Mouse (Mus musculus) regulatory T cell (primary cell): ENCODE data around the gene Tatdn2.

Source experiments
- in situ Hi-C: fragments of 300-600 bp; cut with MboI, MseI; formaldehyde crosslinking; loops from one replicate; pipeline ENCODE4 v1.15.1; 2025; ENCODE audit warnings: high pct_unique_total_duplicates

Tatdn2 gene

GRCm38 (mm10) chr6:113672029-113672428 is 24.8 kb upstream of the Tatdn2 start:
- in situ Hi-C loops: loop anchor here (5.0 kb wide), 1 partner anchor 35 kb away; the partner anchor contains the start of gene Irak2

GRCm38 (mm10) chr6:113672989-113673388 is 23.9 kb upstream of the Tatdn2 start:
- in situ Hi-C loops: loop anchor here (5.0 kb wide), 1 partner anchor 36 kb away; the partner anchor contains the start of gene Irak2

- in situ Hi-C loops: no loop called here
These were observed 21.6 kb upstream of the Tatdn2 start for GRCm38 (mm10) chr6:113675234-113675633.

- in situ Hi-C loops: no loop called here
These were observed 20.9 kb upstream of the Tatdn2 start for GRCm38 (mm10) chr6:113675991-113676390.

GRCm38 (mm10) chr6:113677070-113677734 is 19.6 kb upstream of the Tatdn2 start:
- in situ Hi-C loops: no loop called here

GRCm38 (mm10) chr6:113678246-113679012 is 18.4 kb upstream of the Tatdn2 start:
- in situ Hi-C loops: no loop called here

- in situ Hi-C loops: no loop called here
These were observed 16.8 kb upstream of the Tatdn2 start for GRCm38 (mm10) chr6:113679993-113680566.

- in situ Hi-C loops: no loop called here
These were observed 15.6 kb upstream of the Tatdn2 start for GRCm38 (mm10) chr6:113681271-113681670.

- in situ Hi-C loops: no loop called here
These were observed 13.6 kb upstream of the Tatdn2 start for GRCm38 (mm10) chr6:113683081-113683825.

- in situ Hi-C loops: no loop called here
These were observed 10.2 kb upstream of the Tatdn2 start for GRCm38 (mm10) chr6:113686551-113687125.

GRCm38 (mm10) chr6:113690008-113690399 is 6.8 kb upstream of the Tatdn2 start:
- in situ Hi-C loops: loop anchor here (10.0 kb wide), 1 partner anchor 645 kb away; the partner anchor contains the start of gene Thumpd3

- in situ Hi-C loops: loop anchor here (10.0 kb wide), 1 partner anchor 646 kb away; the partner anchor contains the start of gene Thumpd3
These were observed 6.3 kb upstream of the Tatdn2 start for GRCm38 (mm10) chr6:113690400-113691083.

GRCm38 (mm10) chr6:113691084-113691462 is 5.8 kb upstream of the Tatdn2 start:
- in situ Hi-C loops: loop anchor here (10.0 kb wide), 1 partner anchor 646 kb away; the partner anchor contains the start of gene Thumpd3

GRCm38 (mm10) chr6:113692661-113693133 is 4.2 kb upstream of the Tatdn2 start:
- in situ Hi-C loops: loop anchor here (10.0 kb wide), 1 partner anchor 648 kb away; the partner anchor contains the start of gene Thumpd3

- in situ Hi-C loops: loop anchor here (10.0 kb wide), 1 partner anchor 649 kb away; the partner anchor contains the start of gene Thumpd3
These were observed 3.5 kb upstream of the Tatdn2 start for GRCm38 (mm10) chr6:113693377-113693776.

- in situ Hi-C loops: loop anchor here (10.0 kb wide), 1 partner anchor 650 kb away; the partner anchor contains the start of gene Thumpd3
These were observed 1.6 kb upstream of the Tatdn2 start for GRCm38 (mm10) chr6:113695203-113695602.

- in situ Hi-C loops: loop anchor here (10.0 kb wide), 1 partner anchor 651 kb away; the partner anchor contains the start of gene Thumpd3
These were observed 989 bp upstream of the Tatdn2 start for GRCm38 (mm10) chr6:113695766-113696355.

- in situ Hi-C loops: loop anchor here (10.0 kb wide), 1 partner anchor 653 kb away; the partner anchor contains the start of gene Thumpd3
These were observed 664 bp downstream of the Tatdn2 start for GRCm38 (mm10) chr6:113697222-113698205.
